Mouse (Mus musculus) erythroblast, embryonic 14.5 days (primary cell): ENCODE results near the gene Slc4a5.

Experiments used
- GATA1 ChIP-seq: IDR thresholded peaks from 2 replicates; pipeline ENCODE4 v1.6.1; 2012; ENCODE audit warnings: low read length, inconsistent platforms, mixed read lengths
- TAL1 ChIP-seq: IDR thresholded peaks from 3 replicates; pipeline ENCODE4 v1.6.1; 2012; ENCODE audit warnings: low read length, inconsistent platforms, mixed read lengths

DNA sequence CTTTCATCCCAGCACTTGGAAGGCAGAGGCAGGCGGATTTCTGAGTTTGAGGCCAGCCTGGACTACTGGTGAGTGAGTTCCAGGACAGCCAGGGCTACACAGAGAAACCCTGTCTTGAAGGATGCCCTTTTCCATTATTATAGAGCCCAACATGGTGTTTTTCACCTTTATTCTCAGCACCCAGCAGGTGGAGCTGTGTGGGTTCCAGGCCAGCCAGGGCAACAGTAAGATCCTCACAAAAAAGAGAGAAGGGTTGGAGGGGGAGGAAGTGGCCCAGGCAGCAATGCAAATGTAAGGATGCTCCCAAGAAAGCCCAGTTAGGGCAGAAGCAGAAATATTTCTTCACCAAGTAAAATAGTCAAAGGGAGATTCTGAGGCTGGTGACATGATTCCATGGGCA lies 44.9 kb downstream of the Slc4a5 start:
- no peak for TF ChIP-seq GATA1
- TF ChIP-seq TAL1: no peak
